ENCODE assay signal across 24 mouse cellular contexts in the genomic region with DNA sequence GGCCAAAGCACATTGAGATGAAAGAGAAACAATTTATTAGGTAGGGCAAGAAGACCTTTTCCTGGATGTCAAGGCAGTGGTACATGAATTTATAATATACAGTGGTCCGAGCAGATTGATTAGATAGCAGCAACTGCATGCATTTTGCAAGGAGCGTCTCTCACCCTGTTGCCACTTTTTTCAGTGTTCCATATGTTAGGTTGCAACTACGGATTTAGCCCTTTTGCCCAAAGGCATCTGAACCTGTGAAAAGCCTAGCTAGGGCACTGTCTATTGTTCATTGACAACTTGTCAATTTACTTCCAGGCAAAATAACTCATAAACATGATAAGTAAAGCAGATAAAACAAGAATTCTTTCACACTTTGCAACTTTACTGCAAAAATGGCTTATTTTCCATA.
DNase-seq lines count a peak whose midpoint lies in the region; ATAC-seq and TF ChIP-seq lines count a peak whose summit lies in the region.
"Had no signal": no experiment of that assay in that cellular context is flagged by ENCODE, and none has a peak within 500 bp of the region (broad histone marks: within the 10 kb centered on the region; RNA-seq: fewer than 3 reads in every experiment).

No protein-coding gene starts in this region.

- H3K4me3 ChIP-seq in forebrain, embryonic 13.5 days = no peak overlapping the region
- no peak overlapping the region for H3K4me3 ChIP-seq in forebrain, postnatal 0 days (ENCODE audit: low read depth, low read length)
- H3K4me3 ChIP-seq in forebrain, embryonic 15.5 days = no peak overlapping the region
- no peak overlapping the region for H3K4me3 ChIP-seq in forebrain, embryonic 10.5 days
- H3K4me3 ChIP-seq: embryonic facial prominence, embryonic 13.5 days; embryonic facial prominence, embryonic 15.5 days; erythroblast, embryonic 14.5 days had no signal

- ATAC-seq in forebrain, embryonic 13.5 days = peak; percentile 41; the same call in 1 of the 2 replicates
- ATAC-seq in forebrain, postnatal 0 days = no peak
- ATAC-seq in forebrain, embryonic 15.5 days (replicated peaks) = 0 out of 2 replicates have a peak, but pooled peaks have one; percentile 29
- ATAC-seq: activated CD4-positive, CD25-positive, alpha-beta regulatory T cell, adult 4 months; CD4-positive, CD25-positive, alpha-beta regulatory T cell, adult 4 months; Patski had no signal

- no peaks in the 10 kb centered on the region for H3K27me3 ChIP-seq in forebrain, embryonic 13.5 days
- H3K27me3 ChIP-seq in forebrain, postnatal 0 days (ENCODE audit: insufficient read depth, low read length) = no peaks in the 10 kb centered on the region
- no peaks in the 10 kb centered on the region for H3K27me3 ChIP-seq in forebrain, embryonic 15.5 days
- no peaks in the 10 kb centered on the region for H3K27me3 ChIP-seq in forebrain, embryonic 10.5 days (ENCODE audit: poor library complexity, severe bottlenecking)
- H3K27me3 ChIP-seq: CH12.LX; embryonic facial prominence, embryonic 13.5 days; embryonic facial prominence, embryonic 15.5 days; Patski had no signal

- 62% methylated on average over 3 of the region's 3 CpGs for WGBS in forebrain, embryonic 13.5 days
- 64% methylated on average over 3 of the region's 3 CpGs for WGBS in forebrain, postnatal 0 days
- 51% methylated on average over 3 of the region's 3 CpGs for WGBS in forebrain, embryonic 15.5 days
- 73% methylated on average over 3 of the region's 3 CpGs for WGBS in forebrain, embryonic 10.5 days

- no peaks in the 10 kb centered on the region for H3K9me3 ChIP-seq in forebrain, embryonic 13.5 days (replicated peaks)
- no peaks in the 10 kb centered on the region for H3K9me3 ChIP-seq in forebrain, postnatal 0 days (ENCODE audit: low read length)
- H3K9me3 ChIP-seq in forebrain, embryonic 15.5 days = no peaks in the 10 kb centered on the region
- no peaks in the 10 kb centered on the region for H3K9me3 ChIP-seq in forebrain, embryonic 10.5 days
- H3K9me3 ChIP-seq: embryonic facial prominence, embryonic 13.5 days; embryonic facial prominence, embryonic 15.5 days; G1E had no signal

- H3K4me2 ChIP-seq in forebrain, embryonic 13.5 days = no peak overlapping the region
- H3K4me2 ChIP-seq in forebrain, postnatal 0 days (ENCODE audit: low read depth) = no peak overlapping the region
- H3K4me2 ChIP-seq in forebrain, embryonic 15.5 days (replicated peaks) = no peak overlapping the region
- H3K4me2 ChIP-seq: embryonic facial prominence, embryonic 13.5 days; embryonic facial prominence, embryonic 15.5 days had no signal

- no peak for TF ChIP-seq CTCF in forebrain, postnatal 0 days (IDR thresholded peaks at IDR 0.05; ENCODE audit: low read depth)
- TF ChIP-seq CTCF in brain, embryonic 14.5 days (IDR thresholded peaks at IDR 0.05; ENCODE audit: borderline replicate concordance, extremely low read depth, insufficient read depth, insufficient read length) = no peak

- no peak overlapping the region for H3K9ac ChIP-seq in forebrain, embryonic 13.5 days
- H3K9ac ChIP-seq in forebrain, postnatal 0 days = no peak overlapping the region
- H3K9ac ChIP-seq in forebrain, embryonic 15.5 days (replicated peaks) = no peak overlapping the region
- H3K9ac ChIP-seq: embryonic facial prominence, embryonic 13.5 days; embryonic facial prominence, embryonic 15.5 days had no signal

- H3K27ac ChIP-seq in forebrain, embryonic 13.5 days = no peak overlapping the region
- H3K27ac ChIP-seq in forebrain, postnatal 0 days (ENCODE audit: low read depth, low read length) = no peak overlapping the region
- H3K27ac ChIP-seq in forebrain, embryonic 15.5 days (replicated peaks) = no peak overlapping the region
- H3K27ac ChIP-seq in forebrain, embryonic 10.5 days = no peak overlapping the region
- H3K27ac ChIP-seq: embryonic facial prominence, embryonic 13.5 days; embryonic facial prominence, embryonic 15.5 days had no signal

- H3K36me3 ChIP-seq in forebrain, embryonic 13.5 days (ENCODE audit: poor library complexity, severe bottlenecking) = no peaks in the 10 kb centered on the region
- H3K36me3 ChIP-seq in forebrain, postnatal 0 days (ENCODE audit: insufficient read depth) = no peaks in the 10 kb centered on the region
- H3K36me3 ChIP-seq in forebrain, embryonic 15.5 days = no peaks in the 10 kb centered on the region
- H3K36me3 ChIP-seq in forebrain, embryonic 10.5 days (replicated peaks) = no peaks in the 10 kb centered on the region
- H3K36me3 ChIP-seq: embryonic facial prominence, embryonic 13.5 days; embryonic facial prominence, embryonic 15.5 days; G1E had no signal

- no peaks in the 10 kb centered on the region for H3K4me1 ChIP-seq in forebrain, embryonic 13.5 days
- H3K4me1 ChIP-seq in forebrain, postnatal 0 days (ENCODE audit: insufficient read depth) = no peaks in the 10 kb centered on the region
- peaks cover 6% of the 10 kb centered on the region for H3K4me1 ChIP-seq in forebrain, embryonic 15.5 days
- no peaks in the 10 kb centered on the region for H3K4me1 ChIP-seq in forebrain, embryonic 10.5 days
- H3K4me1 ChIP-seq: embryonic facial prominence, embryonic 13.5 days; embryonic facial prominence, embryonic 15.5 days had no signal

- DNase-seq in forebrain, postnatal 0 days = no peak
- DNase-seq in forebrain, embryonic 10.5 days (ENCODE audit: extremely low spot score, low spot score) = no peak
- peak; percentile 77 for DNase-seq in brain, embryonic 14.5 days (ENCODE audit: low read depth)
- DNase-seq: adrenal gland, adult 8-10 months; adrenal gland, postnatal 14 days; adrenal gland, postnatal 36 days; B cell, adult 2 months; cerebellum, adult 11 months; cerebellum, adult 18-20 months; cerebellum, adult 8-10 months; cerebellum, adult 9-11 months; cerebellum, postnatal 14 days; cerebellum, postnatal 36 days; embryo, embryonic 11 days had no signal

- TF ChIP-seq POLR2A in brain, embryonic 14.5 days (IDR thresholded peaks at IDR 0.05; ENCODE audit: borderline replicate concordance, extremely low read depth, insufficient read depth, insufficient read length, poor library complexity, severe bottlenecking) = no peak
